Comparison of ENCODE assay signal across 8 mouse cellular contexts in the genomic region with DNA sequence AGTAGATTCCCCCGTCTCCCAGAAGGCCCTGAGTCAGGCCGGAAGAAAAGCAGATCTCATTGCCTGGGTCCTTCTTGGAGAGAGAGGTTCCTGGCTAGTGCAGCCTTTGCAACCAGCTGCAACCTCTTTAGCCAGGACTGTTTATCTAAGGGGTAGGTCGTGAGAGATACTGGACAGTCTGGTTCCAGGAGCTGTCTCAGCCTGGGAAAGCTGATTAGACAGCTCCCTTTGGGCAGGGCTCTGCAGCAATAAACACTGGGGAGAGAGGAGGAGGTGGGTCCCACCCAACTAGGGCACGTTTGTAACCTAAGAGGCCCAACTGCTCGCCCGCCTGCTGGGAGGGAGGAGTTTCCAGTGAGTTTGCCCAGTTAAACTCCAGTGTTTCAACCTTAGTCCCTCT.
A peak's percentile ranks its signal among the peaks of the same experiment; 100 is the strongest.
DNase-seq lines count a peak whose midpoint lies in the region; ATAC-seq and TF ChIP-seq lines count a peak whose summit lies in the region.

No protein-coding gene starts in this region.

- no peaks in the 10 kb centered on the region for H3K27me3 ChIP-seq in limb, embryonic 15.5 days
- no peaks in the 10 kb centered on the region for H3K27me3 ChIP-seq in spleen, adult 2 months (ENCODE audit: control insufficient read depth, insufficient read depth, low read length)

- TF ChIP-seq CTCF in spleen, adult 2 months (IDR thresholded peaks at IDR 0.05; ENCODE audit: extremely low read depth, insufficient read depth, insufficient read length, insufficient replicate concordance): no peak

- H3K4me3 ChIP-seq in limb, embryonic 15.5 days: no peak overlapping the region
- H3K4me3 ChIP-seq in spleen, adult 2 months (ENCODE audit: extremely low read depth, insufficient read depth, insufficient read length): no peak overlapping the region

- 24% methylated on average over 6 of the region's 6 CpGs for WGBS in limb, embryonic 15.5 days
- 73% methylated on average over 6 of the region's 6 CpGs for WGBS in spleen, adult 2 months

- no peak for ATAC-seq in limb, embryonic 15.5 days (ENCODE audit: insufficient number of reproducible peaks, low FRiP score, low TSS enrichment, low read depth)
- ATAC-seq in activated CD4-positive, CD25-positive, alpha-beta regulatory T cell, adult 4 months: no peak

- no peaks in the 10 kb centered on the region for H3K9me3 ChIP-seq in limb, embryonic 15.5 days

- peaks cover 44% of the 10 kb centered on the region for H3K4me1 ChIP-seq in limb, embryonic 15.5 days
- peaks cover 9% of the 10 kb centered on the region; the same call in 1 of the 2 replicates for H3K4me1 ChIP-seq in spleen, adult 2 months (ENCODE audit: control insufficient read depth, insufficient read depth, insufficient read length)

- H3K9ac ChIP-seq in limb, embryonic 15.5 days: no peak overlapping the region

- intact Hi-C loops in gastrocnemius, postnatal 14 days (cut with DNase I; ENCODE audit: low total_unique reads): no loop called here

- peak; percentile 25 for DNase-seq in testis, postnatal 14 days (ENCODE audit: low spot score)
- DNase-seq in testis, postnatal 10 days (ENCODE audit: low spot score): no peak
- peak; percentile 76 for DNase-seq in gastrocnemius, postnatal 14 days
- no peak for DNase-seq in spleen, adult 2 months (ENCODE audit: low read depth in 1 of 2, low spot score in 2 of 2)
- no peak for DNase-seq in frontal cortex, postnatal 25 days (ENCODE audit: low spot score in 2 of 2)
- no peak for DNase-seq in thymus, postnatal 0 days (ENCODE audit: low spot score)

- peak overlapping the region; percentile 76 for H3K27ac ChIP-seq in limb, embryonic 15.5 days
- peak overlapping the region; percentile 33; the same call in 1 of the 2 replicates for H3K27ac ChIP-seq in spleen, adult 2 months (ENCODE audit: insufficient read depth, low read length)

- no peaks in the 10 kb centered on the region for H3K36me3 ChIP-seq in limb, embryonic 15.5 days
- no peaks in the 10 kb centered on the region for H3K36me3 ChIP-seq in spleen, adult 2 months (ENCODE audit: control insufficient read depth, insufficient read depth, low read length)

- no peak overlapping the region for H3K4me2 ChIP-seq in limb, embryonic 15.5 days

- no peak for TF ChIP-seq POLR2A in spleen, adult 2 months (IDR thresholded peaks at IDR 0.05; ENCODE audit: low read depth, low read length)

Comparison
In these comparisons a context has a peak if more than half of its experiments do, and no peak if none do; other contexts are left out.
1. DNase-seq: peak in testis, postnatal 14 days (single experiment) and gastrocnemius, postnatal 14 days (single experiment); none in testis, postnatal 10 days (single experiment), spleen, adult 2 months (0 of 2), frontal cortex, postnatal 25 days (0 of 2) and thymus, postnatal 0 days (single experiment).